Comparison of ENCODE assay signal across 27 mouse cellular contexts in genomic region chr12:82143371-82143770, GRCm38 (mm10).
"Had no signal": no experiment of that assay in that cellular context is flagged by ENCODE, and none has a peak within 500 bp of the region (broad histone marks: within the 10 kb centered on the region; RNA-seq: fewer than 3 reads in every experiment).

No protein-coding gene starts in this region.

- H3K27ac ChIP-seq: embryonic facial prominence, embryonic 10.5 days; embryonic facial prominence, embryonic 12.5 days; embryonic facial prominence, embryonic 13.5 days; embryonic facial prominence, embryonic 15.5 days; forebrain, embryonic 10.5 days; forebrain, embryonic 12.5 days; forebrain, embryonic 13.5 days; forebrain, embryonic 15.5 days; gastrocnemius, adult 2 months; heart, adult 2 months had no signal

- H3K4me3 ChIP-seq: embryonic facial prominence, embryonic 10.5 days; embryonic facial prominence, embryonic 12.5 days; embryonic facial prominence, embryonic 13.5 days; embryonic facial prominence, embryonic 15.5 days; erythroblast, embryonic 14.5 days; forebrain, embryonic 10.5 days; forebrain, embryonic 12.5 days; forebrain, embryonic 13.5 days; forebrain, embryonic 15.5 days; gastrocnemius, adult 2 months; heart, adult 2 months had no signal

- H3K4me2 ChIP-seq: embryonic facial prominence, embryonic 12.5 days; embryonic facial prominence, embryonic 13.5 days; embryonic facial prominence, embryonic 15.5 days; forebrain, embryonic 12.5 days; forebrain, embryonic 13.5 days; forebrain, embryonic 15.5 days had no signal

- H3K9me3 ChIP-seq: embryonic facial prominence, embryonic 10.5 days; embryonic facial prominence, embryonic 12.5 days; embryonic facial prominence, embryonic 13.5 days; embryonic facial prominence, embryonic 15.5 days; forebrain, embryonic 10.5 days; forebrain, embryonic 12.5 days; forebrain, embryonic 13.5 days; forebrain, embryonic 15.5 days had no signal

- H3K36me3 ChIP-seq: embryonic facial prominence, embryonic 10.5 days; embryonic facial prominence, embryonic 12.5 days; embryonic facial prominence, embryonic 13.5 days; embryonic facial prominence, embryonic 15.5 days; forebrain, embryonic 10.5 days; forebrain, embryonic 12.5 days; forebrain, embryonic 15.5 days had no signal

- H3K9ac ChIP-seq: embryonic facial prominence, embryonic 12.5 days; embryonic facial prominence, embryonic 13.5 days; embryonic facial prominence, embryonic 15.5 days; forebrain, embryonic 12.5 days; forebrain, embryonic 13.5 days; forebrain, embryonic 15.5 days; forebrain, postnatal 0 days had no signal

- ATAC-seq: forebrain, embryonic 13.5 days; forebrain, embryonic 14.5 days; forebrain, embryonic 15.5 days; forebrain, embryonic 16.5 days; forebrain, postnatal 0 days had no signal

- H3K4me1 ChIP-seq: embryonic facial prominence, embryonic 15.5 days had no signal

- DNase-seq: cerebellum, adult 8-10 months; cerebellum, adult 9-10 months; cerebellum, adult 9-11 months; cerebellum, postnatal 10 days; cerebellum, postnatal 14 days; cerebellum, postnatal 25 days; cerebellum, postnatal 36 days; embryo, embryonic 11 days; forebrain, postnatal 0 days; gastrocnemius, adult 2 months; gastrocnemius, postnatal 10 days; gastrocnemius, postnatal 14 days; gastrocnemius, postnatal 25 days; gastrocnemius, postnatal 36 days; heart, adult 11 months; heart, adult 2 months had no signal

- H3K27me3 ChIP-seq: embryonic facial prominence, embryonic 12.5 days; embryonic facial prominence, embryonic 13.5 days; embryonic facial prominence, embryonic 15.5 days; forebrain, embryonic 13.5 days; forebrain, embryonic 15.5 days had no signal
